Mouse (Mus musculus) limb, embryonic 14.5 days (tissue): ENCODE results near the gene Il1rn. TPM values are rescaled to one million over a fixed set of nuclear protein-coding genes. Genes with fewer than 3 reads are reported as not detected.

Experiments
- ATAC-seq: fragments of 200-750 bp; cut with Nextera tagmentation; 2 replicates; pipeline ENCODE4 v1.8.0; 2017; ENCODE audit warnings: low read depth, moderate number of reproducible peaks, moderate TSS enrichment; ENCODE audit not compliant: low FRiP score
- DNase-seq: peaks from one replicate; pipeline ENCODE4 v3.0.0-alpha.2; 2015; ENCODE audit warnings: low spot score
- H3K27ac ChIP-seq: fragments of 300-500 bp; sonication (generic); replicated peaks from 2 replicates; pipeline ENCODE4 v1.5.1; 2014; ENCODE audit warnings: low read depth, mild to moderate bottlenecking, low read length, moderate library complexity, mixed read lengths
- H3K27me3 ChIP-seq: fragments of 300-500 bp; sonication (generic); 2 replicates; pipeline ENCODE4 v1.6.1; 2014; ENCODE audit warnings: low read length, mixed read lengths; ENCODE audit not compliant: control insufficient read depth, insufficient read depth
- H3K36me3 ChIP-seq: fragments of 300-500 bp; sonication (generic); 2 replicates; pipeline ENCODE4 v1.6.1; 2014; ENCODE audit warnings: mild to moderate bottlenecking, low read length, moderate library complexity, mixed read lengths; ENCODE audit not compliant: control insufficient read depth, insufficient read depth
- H3K4me1 ChIP-seq: fragments of 300-500 bp; sonication (generic); 2 replicates; pipeline ENCODE4 v1.6.1; 2014; ENCODE audit warnings: antibody characterized with exemption, low read length, mixed read lengths; ENCODE audit not compliant: control insufficient read depth, insufficient read depth
- H3K4me2 ChIP-seq: fragments of 300-500 bp; sonication (generic); replicated peaks from 2 replicates; pipeline ENCODE4 v1.6.1; 2014; ENCODE audit warnings: low read depth, mild to moderate bottlenecking, low read length, moderate library complexity; ENCODE audit not compliant: severe bottlenecking
- H3K4me3 ChIP-seq: fragments of 300-500 bp; sonication (generic); replicated peaks from 2 replicates; pipeline ENCODE4 v1.5.1; 2014; ENCODE audit warnings: low read length
- H3K9ac ChIP-seq: fragments of 300-500 bp; sonication (generic); 2 replicates; pipeline ENCODE4 v1.6.1; 2014; ENCODE audit warnings: mild to moderate bottlenecking, low read depth, low read length, moderate library complexity; ENCODE audit not compliant: severe bottlenecking
- H3K9me3 ChIP-seq: fragments of 300-500 bp; sonication (generic); 2 replicates; pipeline ENCODE4 v1.6.1; 2016; ENCODE audit warnings: low read length; ENCODE audit not compliant: control insufficient read depth
- POLR2A ChIP-seq: fragments of 200-500 bp; IDR thresholded peaks from 2 replicates; pipeline ENCODE4 v1.8.0; 2012; ENCODE audit warnings: inconsistent platforms, mild to moderate bottlenecking, moderate library complexity, borderline replicate concordance; ENCODE audit not compliant: insufficient read depth, insufficient read length; ENCODE audit errors: extremely low read depth
- WGBS: fragments of 180-500 bp; shearing (Covaris S2); extraction: QIAGEN DNeasy Blood & Tissue Kit; methylation state at CpG from one replicate; pipeline ENCODE4 v1.1.7; 2014; 5-methylcytosine and 5-hydroxymethylcytosine counted together
- polyA plus RNA-seq, 2 experiments: library from polyadenylated mRNA; depleted of rRNA in 1 of 2; stranded (reverse) in 1 of 2; unstranded in 1 of 2; fragments of >200 nt; fragmentation: Nextera tagmentation in 1 of 2; extraction: Ambion mirVana in 1 of 2; gene quantifications; 2 replicates each; pipeline versions ENCODE4 v1.2.1 to v1.2.3; 2012 to 2014

Gene Il1rn
- polyA plus RNA-seq, 2 experiments = 2.8 to 6.6 TPM

- DNase-seq (no peak), ATAC-seq (no peak)
- H3K4me2 ChIP-seq = no peak overlapping the region
- no peak overlapping the region for H3K27ac ChIP-seq
- WGBS = 78% methylated on average over 3 of the region's 3 CpGs
- TF ChIP-seq POLR2A = no peak
- H3K4me1 ChIP-seq = 0 out of 2 replicates have a peak, but pooled peaks cover 4% of the 10 kb centered on the region
- no peak overlapping the region for H3K4me3 ChIP-seq
- H3K36me3 ChIP-seq = no peaks in the 10 kb centered on the region
- no peaks in the 10 kb centered on the region for H3K27me3 ChIP-seq
- no peak overlapping the region for H3K9ac ChIP-seq
- H3K9me3 ChIP-seq = no peaks in the 10 kb centered on the region
Measured at GRCm38 (mm10) chr2:24363818-24364217, 27.2 kb downstream of the Il1rn start.

GRCm38 (mm10) chr2:24366214-24366975 is 29.7 kb downstream of the Il1rn start:
- no peak for TF ChIP-seq POLR2A
- Histone ChIP-seq H3K4me1 (0 out of 2 replicates have a peak, but pooled peaks cover 4% of the 10 kb centered on the region), H3K27ac (no peak overlapping the region), H3K27me3 (no peaks in the 10 kb centered on the region), H3K4me2 (no peak overlapping the region), H3K36me3 (no peaks in the 10 kb centered on the region), H3K9me3 (no peaks in the 10 kb centered on the region), H3K4me3 (no peak overlapping the region), H3K9ac (no peak overlapping the region)
- ATAC-seq (no peak), DNase-seq (no peak)
- WGBS = 72% methylated on average over 12 of the region's 12 CpGs

GRCm38 (mm10) chr2:24367030-24367894 is 30.6 kb downstream of the Il1rn start, which contains the start of gene Psd4:
Gene Psd4, plus strand, starts transcription at chr2:24367580.
- TF ChIP-seq POLR2A = no peak
- Histone ChIP-seq H3K9me3 (no peaks in the 10 kb centered on the region), H3K4me1 (0 out of 2 replicates have a peak, but pooled peaks cover 4% of the 10 kb centered on the region), H3K27me3 (no peaks in the 10 kb centered on the region), H3K27ac (no peak within 1 kb of the TSS), H3K4me2 (peak within 1 kb of the TSS; percentile 65), H3K9ac (peak within 1 kb of the TSS; percentile 52), H3K36me3 (no peaks in the 10 kb centered on the region), H3K4me3 (peak within 1 kb of the TSS; percentile 40)
- WGBS = 5% methylated on average over 47 of the region's 47 CpGs
- DNase-seq = peak; percentile 51
- peak; percentile 72 for ATAC-seq

- no peak for DNase-seq
- no peaks in the 10 kb centered on the region for H3K36me3 ChIP-seq
- no peak for TF ChIP-seq POLR2A
- H3K4me3 ChIP-seq = peak overlapping the region; percentile 40
- peak overlapping the region; percentile 52 for H3K9ac ChIP-seq
- H3K27me3 ChIP-seq = no peaks in the 10 kb centered on the region
- H3K9me3 ChIP-seq = no peaks in the 10 kb centered on the region
- ATAC-seq = no peak
- WGBS = 70% methylated on average over 4 of the region's 4 CpGs
- 0 out of 2 replicates have a peak, but pooled peaks cover 4% of the 10 kb centered on the region for H3K4me1 ChIP-seq
- H3K27ac ChIP-seq = no peak overlapping the region
- peak overlapping the region; percentile 65 for H3K4me2 ChIP-seq
Measured at GRCm38 (mm10) chr2:24367895-24368261, 31.2 kb downstream of the Il1rn start.

GRCm38 (mm10) chr2:24378747-24379450 is 42.2 kb downstream of the Il1rn start:
- Histone ChIP-seq H3K27ac (no peak overlapping the region), H3K9ac (no peak overlapping the region), H3K4me1 (no peaks in the 10 kb centered on the region), H3K36me3 (no peaks in the 10 kb centered on the region), H3K9me3 (no peaks in the 10 kb centered on the region), H3K27me3 (no peaks in the 10 kb centered on the region), H3K4me3 (no peak overlapping the region), H3K4me2 (no peak overlapping the region)
- ATAC-seq (no peak), DNase-seq (no peak)
- WGBS = 64% methylated on average over 5 of the region's 5 CpGs
- TF ChIP-seq POLR2A = no peak
